Mouse (Mus musculus): ENCODE data around the gene Pdcd1lg2. TPM values are rescaled to one million over a fixed set of nuclear protein-coding genes. Genes with fewer than 3 reads are reported as not detected.
A peak's percentile ranks its signal among the peaks of the same experiment; 100 is the strongest.

Gene Pdcd1lg2
- total and polyA plus RNA-seq, 3 experiments, result 1.7 to 5.4 TPM; not detected in 1

GRCm38 (mm10) chr19:29487326-29488072, 76.8 kb downstream of the Pdcd1lg2 start:
- H3K36me3 ChIP-seq (ENCODE audit: control insufficient read depth in 1 of 2, insufficient read depth in 2 of 2, low read length in 2 of 2), result peaks cover 0 to 21% of the 10 kb centered on the region in 2 experiments; a peak in 2 of 4 replicates
- H3K4me1 ChIP-seq (ENCODE audit: control insufficient read depth in 1 of 2, insufficient read depth in 2 of 2, low read length in 2 of 2), result peaks cover 6 to 31% of the 10 kb centered on the region in 2 experiments
- no peak overlapping the region for H3K4me3 ChIP-seq (ENCODE audit: control insufficient read depth in 1 of 2, insufficient read depth in 1 of 2, low read depth in 2 of 2, low read length in 2 of 2)
- H3K27ac ChIP-seq (ENCODE audit: control insufficient read depth, low read depth, low read length), result no peak overlapping the region
- peak overlapping the region; percentile 28 for H3K9ac ChIP-seq (ENCODE audit: control insufficient read depth, low read depth, low read length, poor library complexity, severe bottlenecking)
- TF ChIP-seq JUND (IDR thresholded peaks at IDR 0.05; ENCODE audit: low read depth, low read length) (peak; percentile 95), ETS1 (IDR thresholded peaks at IDR 0.05; ENCODE audit: low read depth, low read length) (no peak), SIN3A (IDR thresholded peaks at IDR 0.05; ENCODE audit: low read length) (peak; percentile 44), TCF12 (IDR thresholded peaks at IDR 0.05; ENCODE audit: low read depth, low read length) (no peak), MAX (IDR thresholded peaks at IDR 0.05; ENCODE audit: low read length) (peak; percentile 79), ELF1 (IDR thresholded peaks at IDR 0.05; ENCODE audit: low read depth, low read length) (0 out of 2 replicates have a peak, but pooled peaks have one; percentile 4), USF1 (IDR thresholded peaks at IDR 0.05; ENCODE audit: low read depth, low read length) (peak; percentile 52; the same call in 1 of the 2 replicates), ZMIZ1 (IDR thresholded peaks at IDR 0.05; ENCODE audit: low read depth, low read length) (no peak), HCFC1 (IDR thresholded peaks at IDR 0.05; ENCODE audit: low read depth, low read length) (no peak; the same call in 1 of the 2 replicates), MYB (IDR thresholded peaks at IDR 0.05; ENCODE audit: low read depth, low read length) (no peak), TBP (IDR thresholded peaks at IDR 0.05; ENCODE audit: low read depth, low read length) (no peak), CHD2 (IDR thresholded peaks at IDR 0.05; ENCODE audit: low read length) (no peak), GATA1 (IDR thresholded peaks at IDR 0.05; ENCODE audit: low read depth, low read length) (peak; percentile 53), POLR2AphosphoS2 (IDR thresholded peaks at IDR 0.05; ENCODE audit: low read length) (no peak), EP300 (IDR thresholded peaks at IDR 0.05; ENCODE audit: low read depth in 1 of 2, low read length in 2 of 2) (peak; percentile 8 to 36; a peak in 1 of 4 replicates), USF2 (IDR thresholded peaks at IDR 0.05; ENCODE audit: borderline replicate concordance in 1 of 2, insufficient read depth in 1 of 2, low read depth in 1 of 2, low read length in 2 of 2) (no peak)
- no peak for DNase-seq (ENCODE audit: low read depth, low spot score)
- no peaks in the 10 kb centered on the region for H3K79me2 ChIP-seq (ENCODE audit: control insufficient read depth, insufficient read depth, low read length, poor library complexity)
- H3K27me3 ChIP-seq (ENCODE audit: control insufficient read depth in 1 of 2, insufficient read depth in 2 of 2, low read length in 2 of 2), result no peaks in the 10 kb centered on the region
- no peaks in the 10 kb centered on the region for H3K9me3 ChIP-seq (replicated peaks; ENCODE audit: insufficient read depth, low read length)

DNA sequence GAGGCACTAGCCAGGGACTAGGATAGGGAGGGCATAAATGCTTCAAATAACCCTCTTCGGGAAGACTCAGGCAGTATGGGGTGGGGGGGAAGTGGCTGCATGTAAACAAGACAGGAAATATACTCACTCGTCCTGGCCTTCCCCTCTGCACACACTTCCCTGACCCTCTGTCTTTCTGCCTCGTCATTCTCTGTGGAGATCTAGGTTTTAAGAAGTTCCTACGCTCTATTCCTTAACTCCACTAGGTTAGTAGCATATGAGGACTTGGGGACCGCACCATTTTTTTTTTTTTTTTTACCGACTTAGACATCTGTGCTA, 77.3 kb downstream of the Pdcd1lg2 start:
- DNase-seq (ENCODE audit: low read depth, low spot score), result peak; percentile 57
- Histone ChIP-seq H3K4me3 (ENCODE audit: control insufficient read depth in 1 of 2, insufficient read depth in 1 of 2, low read depth in 2 of 2, low read length in 2 of 2) (no peak overlapping the region), H3K79me2 (ENCODE audit: control insufficient read depth, insufficient read depth, low read length, poor library complexity) (no peaks in the 10 kb centered on the region), H3K9me3 (replicated peaks; ENCODE audit: insufficient read depth, low read length) (no peaks in the 10 kb centered on the region), H3K9ac (ENCODE audit: control insufficient read depth, low read depth, low read length, poor library complexity, severe bottlenecking) (peak overlapping the region; percentile 28), H3K27me3 (ENCODE audit: control insufficient read depth in 1 of 2, insufficient read depth in 2 of 2, low read length in 2 of 2) (no peaks in the 10 kb centered on the region), H3K27ac (ENCODE audit: control insufficient read depth, low read depth, low read length) (no peak overlapping the region), H3K4me1 (ENCODE audit: control insufficient read depth in 1 of 2, insufficient read depth in 2 of 2, low read length in 2 of 2) (peaks cover 3 to 27% of the 10 kb centered on the region in 2 experiments; a peak in 3 of 4 replicates), H3K36me3 (ENCODE audit: control insufficient read depth in 1 of 2, insufficient read depth in 2 of 2, low read length in 2 of 2) (peaks cover 0 to 17% of the 10 kb centered on the region in 2 experiments; a peak in 2 of 4 replicates)
- TF ChIP-seq ZNF384 (IDR thresholded peaks at IDR 0.05; ENCODE audit: low read depth, low read length) (peak; percentile 58; the same call in 1 of the 2 replicates), USF2 (IDR thresholded peaks at IDR 0.05; ENCODE audit: borderline replicate concordance in 1 of 2, insufficient read depth in 1 of 2, low read depth in 1 of 2, low read length in 2 of 2) (no peak)

Measured in MEL (cell line).